Mouse (Mus musculus) myocyte (in vitro differentiated cells): ENCODE data around the gene Zfp423.

Experiments
- CEBPB ChIP-seq: IDR thresholded peaks from 2 replicates; pipeline ENCODE4 v1.6.1; 2011; ENCODE audit warnings: mild to moderate bottlenecking, moderate library complexity; ENCODE audit not compliant: poor library complexity, insufficient read depth, severe bottlenecking
- E2F4 ChIP-seq: IDR thresholded peaks from one replicate; pipeline ENCODE4 v1.6.1; 2011; ENCODE audit warnings: mild to moderate bottlenecking, control low read depth, moderate library complexity; ENCODE audit not compliant: insufficient read depth
- MAX ChIP-seq: IDR thresholded peaks from one replicate; pipeline ENCODE4 v1.6.1; 2011; ENCODE audit warnings: low read depth, mild to moderate bottlenecking, control low read depth
- MYOD1 ChIP-seq, 3 experiments: IDR thresholded peaks; one replicate each; pipeline ENCODE4 v1.6.1; 2011; ENCODE audit warnings: control low read depth in 2 of 3, low read depth in 2 of 3, mild to moderate bottlenecking in 2 of 3, moderate library complexity in 1 of 3; ENCODE audit not compliant: insufficient read length in 2 of 3, control insufficient read depth in 1 of 3
- MYOG ChIP-seq, 3 experiments: IDR thresholded peaks; one replicate each; pipeline ENCODE4 v1.6.1; 2011; ENCODE audit warnings: control low read depth in 2 of 3, low read depth in 2 of 3, mild to moderate bottlenecking in 2 of 3; ENCODE audit not compliant: insufficient read length in 2 of 3, control insufficient read depth in 1 of 3, insufficient read depth in 1 of 3
- POLR2A ChIP-seq: IDR thresholded peaks from one replicate; pipeline ENCODE4 v1.6.1; 2011; ENCODE audit warnings: low read depth, mild to moderate bottlenecking, control low read depth, moderate library complexity; ENCODE audit not compliant: insufficient read length
- TCF3 ChIP-seq: IDR thresholded peaks from one replicate; pipeline ENCODE4 v1.6.1; 2011; ENCODE audit warnings: low read depth, control low read depth; ENCODE audit not compliant: insufficient read length
- USF1 ChIP-seq: IDR thresholded peaks from one replicate; pipeline ENCODE4 v1.6.1; 2011; ENCODE audit warnings: low read depth, mild to moderate bottlenecking, control low read depth, moderate library complexity

DNA sequence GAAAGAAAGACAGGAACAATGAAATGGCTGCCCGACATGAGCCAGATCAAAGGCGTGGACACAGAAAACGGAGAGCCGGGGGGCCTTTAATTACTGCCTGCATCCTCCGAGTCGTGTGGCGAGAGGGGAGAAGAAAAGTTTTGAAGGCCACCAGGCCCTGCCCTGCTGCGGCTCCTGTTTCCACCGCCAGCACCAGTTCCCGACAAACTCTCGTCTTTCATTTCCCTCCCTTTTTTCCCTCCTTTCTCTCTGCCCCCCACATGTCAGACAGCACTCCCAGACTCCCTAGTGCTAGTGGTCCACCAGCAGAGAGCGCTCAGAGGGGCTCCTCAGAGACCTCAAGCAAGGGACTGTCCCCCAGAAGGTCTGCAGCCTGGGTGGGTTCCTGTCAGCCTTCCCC, 136.7 kb downstream of the Zfp423 start:
- TF ChIP-seq MYOG (IDR thresholded peaks at IDR 0.05; ENCODE audit: control insufficient read depth in 1 of 3, insufficient read depth in 1 of 3, insufficient read length in 2 of 3, low read depth in 2 of 3) (no peak), E2F4 (no peak), MYOD1 (IDR thresholded peaks at IDR 0.05; ENCODE audit: control insufficient read depth in 1 of 3, insufficient read length in 2 of 3, low read depth in 2 of 3) (no peak), MAX (no peak), TCF3 (no peak), POLR2A (no peak), CEBPB (no peak), USF1 (no peak)
